Mouse (Mus musculus) midbrain, embryonic 14.5 days (tissue): ENCODE data around the gene RPS10-NUDT3. TPM values are rescaled to one million over a fixed set of nuclear protein-coding genes. Genes with fewer than 3 reads are reported as not detected.

Experiments
- ATAC-seq: fragments of 200-750 bp; cut with Nextera tagmentation; 2 replicates; pipeline ENCODE4 v1.8.0; 2017; ENCODE audit warnings: moderate number of reproducible peaks, moderate library complexity; ENCODE audit not compliant: low FRiP score, low TSS enrichment
- DNase-seq: peaks from one replicate; pipeline ENCODE4 v3.0.0-alpha.2; 2015
- H3K27ac ChIP-seq: fragments of 300-500 bp; sonication (generic); replicated peaks from 2 replicates; pipeline ENCODE4 v1.5.1; 2014; ENCODE audit warnings: mild to moderate bottlenecking, low read depth, low read length, moderate library complexity
- H3K27me3 ChIP-seq: fragments of 300-500 bp; sonication (generic); 2 replicates; pipeline ENCODE4 v1.6.1; 2014; ENCODE audit warnings: low read length, control low read depth, mixed read lengths; ENCODE audit not compliant: control insufficient read depth, insufficient read depth
- H3K36me3 ChIP-seq: fragments of 300-500 bp; sonication (generic); 2 replicates; pipeline ENCODE4 v1.6.1; 2014; ENCODE audit warnings: low read length, control low read depth; ENCODE audit not compliant: control insufficient read depth, insufficient read depth
- H3K4me1 ChIP-seq: fragments of 300-500 bp; sonication (generic); 2 replicates; pipeline ENCODE4 v1.6.1; 2014; ENCODE audit warnings: mild to moderate bottlenecking, antibody characterized with exemption, low read length, control low read depth; ENCODE audit not compliant: control insufficient read depth, insufficient read depth
- H3K4me2 ChIP-seq: fragments of 300-500 bp; sonication (generic); 2 replicates; pipeline ENCODE4 v1.6.1; 2014; ENCODE audit warnings: mild to moderate bottlenecking, low read length, moderate library complexity
- H3K4me3 ChIP-seq: fragments of 300-500 bp; sonication (generic); replicated peaks from 2 replicates; pipeline ENCODE4 v1.5.1; 2014; ENCODE audit warnings: low read depth, low read length
- H3K9ac ChIP-seq: fragments of 300-500 bp; sonication (generic); replicated peaks from 2 replicates; pipeline ENCODE4 v1.6.1; 2014; ENCODE audit warnings: mild to moderate bottlenecking, low read length, moderate library complexity
- H3K9me3 ChIP-seq: fragments of 300-500 bp; sonication (generic); 2 replicates; pipeline ENCODE4 v1.6.1; 2016; ENCODE audit warnings: low read length, control low read depth, mixed read lengths; ENCODE audit not compliant: control insufficient read depth
- WGBS: fragments of 180-500 bp; shearing (Covaris S2); extraction: QIAGEN DNeasy Blood & Tissue Kit; methylation state at CpG from one replicate; pipeline ENCODE4 v1.1.7; 2014; 5-methylcytosine and 5-hydroxymethylcytosine counted together
- polyA plus RNA-seq: library from polyadenylated mRNA; unstranded; fragments of >200 nt; fragmentation: Nextera tagmentation; extraction: Ambion mirVana; gene quantifications from 2 replicates; pipeline ENCODE4 v1.2.1, GENCODE M21; 2014

The RPS10-NUDT3 gene
- polyA plus RNA-seq, 1 experiment from 2014 or later, result not detected

- DNase-seq, result peak; percentile 96
- peak; percentile 92 for ATAC-seq
- H3K27me3 ChIP-seq, result no peaks in the 10 kb centered on the region
- peak within 1 kb of the TSS; percentile 94 for H3K4me2 ChIP-seq
- peak within 1 kb of the TSS; percentile 66 for H3K27ac ChIP-seq
- H3K4me3 ChIP-seq, result peak within 1 kb of the TSS; percentile 60
- peak within 1 kb of the TSS; percentile 75 for H3K9ac ChIP-seq
- H3K36me3 ChIP-seq, result 0 out of 2 replicates have a peak, but pooled peaks cover 15% of the 10 kb centered on the region
- H3K4me1 ChIP-seq, result peaks cover 8% of the 10 kb centered on the region
- no peaks in the 10 kb centered on the region for H3K9me3 ChIP-seq
- 1% methylated on average over 58 of the region's 58 CpGs for WGBS
Measured at GRCm38 (mm10) chr17:27565163-27565941, 69.7 kb downstream of the RPS10-NUDT3 start, which contains the start of gene AI413582. AI413582 (minus strand) TSS chr17:27565756.

DNA sequence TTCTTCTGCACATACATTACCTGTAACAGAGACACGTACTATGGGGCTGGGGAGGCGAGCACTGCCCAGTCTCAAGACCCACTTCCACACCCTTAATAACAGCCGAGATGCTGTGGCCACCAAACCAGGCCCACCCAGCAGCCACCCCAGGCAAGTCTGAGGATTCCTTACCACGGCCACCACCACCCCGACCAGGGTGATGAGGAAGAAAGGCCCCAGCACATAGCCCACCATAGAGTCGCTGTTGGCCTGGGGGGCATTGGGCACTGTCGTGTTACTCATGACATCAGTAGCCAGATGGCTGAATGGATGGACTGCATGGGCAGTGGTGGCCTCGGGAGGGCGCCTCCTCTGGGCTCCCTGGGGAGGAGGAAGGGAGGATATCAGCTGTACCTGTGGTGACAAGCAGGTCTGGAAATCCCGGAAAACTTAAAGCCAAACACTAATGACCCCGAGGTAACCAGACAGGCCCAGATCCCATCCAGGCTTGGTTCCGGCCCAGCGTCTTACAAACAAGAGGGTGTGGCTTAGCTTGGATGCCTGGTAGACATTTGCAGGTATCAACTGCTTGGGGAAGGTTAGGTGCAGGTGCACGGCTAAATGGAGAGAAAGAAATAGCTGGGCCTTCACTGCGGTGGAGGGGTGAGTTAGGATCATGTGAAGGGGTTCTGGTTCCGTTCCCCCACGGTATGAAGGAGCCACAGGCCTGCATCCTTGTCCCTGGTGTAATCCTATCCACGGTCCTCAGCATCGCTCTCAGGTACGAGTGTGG is 70.4 kb downstream of the RPS10-NUDT3 start:
- peak overlapping the region; percentile 60 for H3K4me3 ChIP-seq
- H3K27me3 ChIP-seq, result no peaks in the 10 kb centered on the region
- ATAC-seq (no peak), DNase-seq (no peak)
- H3K27ac ChIP-seq, result no peak overlapping the region; the same call in 1 of the 2 replicates
- H3K36me3 ChIP-seq, result 0 out of 2 replicates have a peak, but pooled peaks cover 14% of the 10 kb centered on the region
- peak overlapping the region; percentile 75 for H3K9ac ChIP-seq
- 12% methylated on average over 20 of the region's 20 CpGs for WGBS
- H3K9me3 ChIP-seq, result no peaks in the 10 kb centered on the region
- peaks cover 8% of the 10 kb centered on the region for H3K4me1 ChIP-seq
- peak overlapping the region; percentile 94 for H3K4me2 ChIP-seq

- Histone ChIP-seq H3K4me1 (peaks cover 13% of the 10 kb centered on the region), H3K4me2 (0 out of 2 replicates have a peak overlapping the region, but pooled peaks have one; percentile 94), H3K9me3 (no peaks in the 10 kb centered on the region), H3K9ac (no peak overlapping the region), H3K27ac (no peak overlapping the region), H3K27me3 (no peaks in the 10 kb centered on the region), H3K4me3 (no peak overlapping the region), H3K36me3 (0 out of 2 replicates have a peak, but pooled peaks cover 8% of the 10 kb centered on the region)
- no peak for ATAC-seq
- WGBS, result 53% methylated on average over 7 of the region's 7 CpGs
- DNase-seq, result no peak
Measured at GRCm38 (mm10) chr17:27563771-27564244, 71.2 kb downstream of the RPS10-NUDT3 start.

DNA sequence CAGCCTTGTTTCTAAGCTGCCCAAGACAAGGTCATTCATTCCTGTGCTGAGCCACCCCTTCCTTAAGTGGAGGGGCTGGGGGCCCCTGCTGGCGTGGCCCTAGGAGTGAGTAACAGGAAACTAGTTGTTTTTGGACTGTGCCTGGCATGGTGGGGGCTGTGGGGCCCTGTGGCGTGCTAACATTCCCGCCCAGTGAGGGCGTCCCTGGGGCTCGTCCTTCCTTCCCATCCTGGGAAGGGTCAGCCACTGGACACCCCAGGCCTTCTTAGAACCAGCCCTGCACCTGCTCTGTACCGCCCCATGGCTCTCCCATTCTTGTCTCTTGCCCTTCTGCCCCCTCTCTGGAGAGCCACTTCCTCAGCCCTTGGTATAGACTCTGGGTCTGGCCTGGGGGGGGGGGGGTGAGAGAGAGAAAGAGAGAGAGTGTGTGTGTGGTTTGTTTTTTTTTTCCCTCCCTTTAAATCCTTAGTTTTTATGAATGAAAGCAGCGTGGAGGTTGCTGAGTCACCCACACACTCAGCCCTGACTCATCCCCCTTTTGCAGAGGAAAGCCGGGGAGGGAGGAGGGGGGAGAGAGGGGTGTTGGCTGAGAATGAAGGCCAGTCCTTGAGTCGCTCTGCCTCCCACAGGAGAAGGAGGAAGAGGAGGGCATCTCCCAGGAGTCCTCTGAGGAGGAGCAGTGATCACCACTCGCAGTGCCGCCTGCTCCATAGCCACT is 73.1 kb downstream of the RPS10-NUDT3 start:
- ATAC-seq (no peak), DNase-seq (peak; percentile 41)
- peaks cover 26% of the 10 kb centered on the region for H3K4me1 ChIP-seq

DNA sequence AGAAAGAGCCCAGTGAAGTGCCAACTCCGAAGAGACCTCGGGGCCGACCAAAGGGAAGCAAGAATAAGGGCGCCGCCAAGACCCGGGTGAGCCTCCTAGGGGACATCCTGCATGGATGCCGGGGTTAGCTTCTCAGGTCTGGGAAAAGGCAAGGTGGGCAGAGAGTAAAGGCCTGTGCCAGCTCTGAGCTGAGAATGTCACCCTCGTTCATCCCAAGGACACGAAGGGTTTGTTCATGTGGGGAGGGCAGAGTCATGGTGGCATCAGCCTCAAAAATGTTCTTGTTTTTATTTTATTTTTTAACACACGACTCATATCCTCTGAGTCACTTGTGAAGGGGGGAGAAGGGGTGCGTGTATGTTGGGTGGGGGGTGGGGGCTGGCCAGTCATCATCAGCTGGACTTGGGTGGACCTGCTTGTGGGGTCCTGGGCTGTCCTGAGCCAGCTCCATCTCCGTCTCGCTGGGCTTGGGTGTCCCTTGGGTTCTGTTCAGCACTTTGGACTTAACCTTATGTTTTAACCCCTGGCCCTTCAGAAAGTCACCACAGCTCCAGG is 74.0 kb downstream of the RPS10-NUDT3 start:
- 91% methylated on average over 13 of the region's 13 CpGs for WGBS
- no peak overlapping the region for H3K9ac ChIP-seq
- H3K9me3 ChIP-seq, result no peaks in the 10 kb centered on the region
- H3K4me3 ChIP-seq, result no peak overlapping the region
- no peaks in the 10 kb centered on the region for H3K27me3 ChIP-seq
- H3K4me1 ChIP-seq, result peaks cover 26% of the 10 kb centered on the region
- H3K4me2 ChIP-seq, result no peak overlapping the region
- H3K27ac ChIP-seq, result no peak overlapping the region
- no peak for DNase-seq
- no peak for ATAC-seq
- H3K36me3 ChIP-seq, result 0 out of 2 replicates have a peak, but pooled peaks cover 8% of the 10 kb centered on the region

More for the DNA sequence above, 73.1 kb downstream of the RPS10-NUDT3 start:
- Histone ChIP-seq H3K4me2 (no peak overlapping the region), H3K9me3 (no peaks in the 10 kb centered on the region), H3K9ac (no peak overlapping the region), H3K27ac (no peak overlapping the region), H3K36me3 (0 out of 2 replicates have a peak, but pooled peaks cover 8% of the 10 kb centered on the region), H3K4me3 (no peak overlapping the region), H3K27me3 (no peaks in the 10 kb centered on the region)
- 52% methylated on average over 9 of the region's 11 CpGs for WGBS

DNA sequence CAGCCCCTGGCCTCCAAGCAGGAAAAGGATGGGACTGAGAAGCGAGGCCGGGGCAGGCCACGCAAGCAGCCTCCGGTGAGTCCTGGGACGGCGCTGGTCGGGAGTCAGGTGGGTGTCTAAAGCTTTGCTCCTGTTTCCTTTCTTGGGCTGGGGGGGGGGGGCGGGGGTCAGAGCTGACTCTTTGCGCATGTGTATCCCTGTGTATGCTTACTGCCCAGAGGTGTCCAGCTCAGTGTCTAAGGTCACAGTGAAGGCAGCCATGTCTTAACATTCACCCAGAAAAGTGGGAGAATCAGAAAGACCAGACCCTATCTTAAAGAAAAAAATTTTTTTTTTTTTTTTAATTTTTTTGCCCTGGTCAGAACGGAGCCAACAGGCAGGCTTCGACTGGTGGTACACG is 75.4 kb downstream of the RPS10-NUDT3 start:
- Histone ChIP-seq H3K4me1 (peaks cover 33% of the 10 kb centered on the region), H3K9me3 (no peaks in the 10 kb centered on the region), H3K9ac (no peak overlapping the region), H3K27ac (no peak overlapping the region), H3K4me2 (no peak overlapping the region), H3K27me3 (peaks cover 6% of the 10 kb centered on the region; the same call in 1 of the 2 replicates), H3K4me3 (no peak overlapping the region), H3K36me3 (0 out of 2 replicates have a peak, but pooled peaks cover 8% of the 10 kb centered on the region)
- ATAC-seq (no peak), DNase-seq (no peak)
- WGBS, result 66% methylated on average over 10 of the region's 12 CpGs

DNA sequence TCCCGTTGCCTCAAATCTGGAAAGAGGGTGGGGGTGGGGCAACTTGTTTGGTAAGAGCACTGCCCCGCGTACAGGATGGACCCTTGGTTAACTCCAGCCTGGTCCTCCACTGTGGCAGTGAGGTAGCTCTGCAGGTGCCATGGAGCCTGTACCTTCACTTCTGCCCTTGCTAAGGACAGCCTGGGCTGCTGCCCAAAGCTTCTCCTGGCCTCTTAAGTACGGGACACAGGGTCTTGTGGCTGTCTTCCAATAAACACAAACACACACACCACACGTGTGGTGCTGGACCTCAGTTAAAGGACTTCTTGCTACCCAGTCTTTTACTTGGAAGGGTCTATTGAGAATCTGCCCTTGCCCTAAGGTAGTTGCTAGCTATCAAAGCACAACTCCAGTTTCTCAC is 76.2 kb downstream of the RPS10-NUDT3 start:
- peak overlapping the region; percentile 82 for H3K4me2 ChIP-seq
- peaks cover 30% of the 10 kb centered on the region for H3K4me1 ChIP-seq
- no peak overlapping the region for H3K27ac ChIP-seq
- no peaks in the 10 kb centered on the region for H3K9me3 ChIP-seq
- ATAC-seq, result no peak
- no peak overlapping the region; the same call in 1 of the 2 replicates for H3K9ac ChIP-seq
- 0 out of 2 replicates have a peak, but pooled peaks cover 7% of the 10 kb centered on the region for H3K36me3 ChIP-seq
- no peak overlapping the region; the same call in 1 of the 2 replicates for H3K4me3 ChIP-seq
- peaks cover 6% of the 10 kb centered on the region; the same call in 1 of the 2 replicates for H3K27me3 ChIP-seq
- 9% methylated on average over 5 of the region's 5 CpGs for WGBS
- no peak for DNase-seq
